Mouse (Mus musculus) lung, embryonic 14.5 days (tissue): ENCODE data around the gene Map6. TPM values are rescaled to one million over a fixed set of nuclear protein-coding genes. Genes with fewer than 3 reads are reported as not detected.

Experiments
- ATAC-seq: fragments of 200-750 bp; cut with Nextera tagmentation; 2 replicates; pipeline ENCODE4 v1.8.0; 2017; ENCODE audit warnings: mild to moderate bottlenecking, moderate TSS enrichment, moderate library complexity; ENCODE audit not compliant: insufficient read depth
- DNase-seq: peaks from one replicate; pipeline ENCODE4 v3.0.0-alpha.2; 2015
- H3K27ac ChIP-seq: fragments of 300-500 bp; sonication (generic); 2 replicates; pipeline ENCODE4 v1.5.1; 2014; ENCODE audit warnings: low read depth, mild to moderate bottlenecking, moderate library complexity
- H3K27me3 ChIP-seq: fragments of 300-500 bp; sonication (generic); 2 replicates; pipeline ENCODE4 v1.6.1; 2014; ENCODE audit warnings: low read length, control low read depth; ENCODE audit not compliant: insufficient read depth
- H3K36me3 ChIP-seq: fragments of 300-500 bp; sonication (generic); 2 replicates; pipeline ENCODE4 v1.6.1; 2014; ENCODE audit warnings: control low read depth; ENCODE audit not compliant: insufficient read depth
- H3K4me1 ChIP-seq: fragments of 300-500 bp; sonication (generic); 2 replicates; pipeline ENCODE4 v1.6.1; 2014; ENCODE audit warnings: antibody characterized with exemption, control low read depth; ENCODE audit not compliant: insufficient read depth
- H3K4me2 ChIP-seq: fragments of 300-500 bp; sonication (generic); 2 replicates; pipeline ENCODE4 v1.6.1; 2014; ENCODE audit warnings: mild to moderate bottlenecking
- H3K4me3 ChIP-seq: fragments of 300-500 bp; sonication (generic); 2 replicates; pipeline ENCODE4 v1.5.1; 2014; ENCODE audit warnings: low read depth, low read length
- H3K9ac ChIP-seq: fragments of 300-500 bp; sonication (generic); 2 replicates; pipeline ENCODE4 v1.6.1; 2014
- H3K9me3 ChIP-seq: fragments of 300-500 bp; sonication (generic); 2 replicates; pipeline ENCODE4 v1.6.1; 2016; ENCODE audit warnings: low read depth, low read length, control low read depth
- CTCF ChIP-seq: IDR thresholded peaks from 2 replicates; pipeline ENCODE4 v1.5.1; 2016; ENCODE audit warnings: antibody characterized with exemption, low read depth
- WGBS: fragments of 180-500 bp; shearing (Covaris S2); extraction: QIAGEN DNeasy Blood & Tissue Kit; methylation state at CpG from one replicate; pipeline ENCODE4 v1.1.7; 2014; 5-methylcytosine and 5-hydroxymethylcytosine counted together
- polyA plus RNA-seq: library from polyadenylated mRNA; unstranded; fragments of >200 nt; fragmentation: Nextera tagmentation; extraction: Ambion mirVana; gene quantifications from 2 replicates; pipeline ENCODE4 v1.2.1, GENCODE M21; 2014

Gene Map6
- polyA plus RNA-seq, 1 experiment from 2014 or later, result 2.0 TPM

DNA sequence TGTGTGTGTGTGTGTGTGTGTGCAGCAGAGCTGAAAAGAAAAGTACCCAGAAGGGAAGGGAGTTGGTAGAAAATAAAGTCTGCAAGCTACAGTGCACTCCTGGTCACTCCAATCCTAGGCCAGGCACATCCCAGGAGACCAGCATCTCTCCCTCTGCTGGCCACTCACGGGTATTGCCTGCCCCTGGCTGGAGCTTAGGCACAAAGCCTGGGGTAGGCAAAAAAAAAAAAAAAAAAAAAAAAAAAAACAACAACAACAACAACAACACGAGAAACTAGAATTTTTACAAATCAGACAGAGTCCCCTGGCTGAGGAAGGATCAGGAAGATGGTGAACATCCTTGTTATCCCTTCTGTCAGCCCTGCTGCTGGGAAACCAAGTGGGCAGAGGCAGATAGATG lies 37.8 kb upstream of the Map6 start:
- DNase-seq, result peak; percentile 86
- H3K9me3 ChIP-seq, result no peaks in the 10 kb centered on the region
- peak; percentile 80 for TF ChIP-seq CTCF
- no peaks in the 10 kb centered on the region for H3K27me3 ChIP-seq
- no peak overlapping the region for H3K4me2 ChIP-seq
- no peak overlapping the region for H3K9ac ChIP-seq
- 5% methylated on average over 2 of the region's 2 CpGs for WGBS
- no peak overlapping the region for H3K4me3 ChIP-seq
- H3K36me3 ChIP-seq, result no peaks in the 10 kb centered on the region
- H3K4me1 ChIP-seq, result no peaks in the 10 kb centered on the region
- ATAC-seq, result peak; percentile 50; the same call in 1 of the 2 replicates
- H3K27ac ChIP-seq, result no peak overlapping the region

DNA sequence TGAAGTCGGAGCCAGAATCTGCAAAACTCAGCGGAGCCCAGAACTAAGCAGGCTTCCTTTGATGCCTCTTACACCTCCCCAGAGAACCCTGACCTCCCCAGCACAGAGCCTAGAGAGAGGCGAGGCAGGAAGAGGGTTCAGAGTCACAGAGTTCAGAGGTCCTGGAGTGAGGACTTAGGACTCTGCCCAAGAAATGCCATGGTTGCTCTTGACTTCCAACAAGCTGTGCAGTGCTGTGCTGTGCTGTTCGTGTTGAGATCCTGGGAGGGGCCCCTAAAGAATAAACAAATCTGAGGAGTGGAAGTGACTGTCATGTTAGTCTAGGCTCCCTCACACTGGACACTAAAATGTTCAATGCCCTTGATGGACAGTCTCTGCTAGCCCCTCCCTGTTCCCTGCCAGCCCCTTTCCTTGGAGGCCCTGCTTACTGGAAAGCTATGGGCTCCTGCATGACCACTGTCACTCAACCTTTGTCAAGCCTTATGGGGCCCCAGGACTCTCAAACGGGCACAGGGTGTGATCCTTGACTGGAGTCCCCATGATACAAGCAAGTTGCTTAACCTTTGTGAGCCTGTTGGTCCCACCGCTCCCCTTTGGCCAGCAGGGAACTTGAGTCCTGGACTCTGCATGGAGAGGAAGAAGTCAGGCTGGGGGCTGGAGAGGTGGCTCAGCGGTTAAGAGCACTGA lies 37.0 kb upstream of the Map6 start:
- no peaks in the 10 kb centered on the region for H3K4me1 ChIP-seq

DNA sequence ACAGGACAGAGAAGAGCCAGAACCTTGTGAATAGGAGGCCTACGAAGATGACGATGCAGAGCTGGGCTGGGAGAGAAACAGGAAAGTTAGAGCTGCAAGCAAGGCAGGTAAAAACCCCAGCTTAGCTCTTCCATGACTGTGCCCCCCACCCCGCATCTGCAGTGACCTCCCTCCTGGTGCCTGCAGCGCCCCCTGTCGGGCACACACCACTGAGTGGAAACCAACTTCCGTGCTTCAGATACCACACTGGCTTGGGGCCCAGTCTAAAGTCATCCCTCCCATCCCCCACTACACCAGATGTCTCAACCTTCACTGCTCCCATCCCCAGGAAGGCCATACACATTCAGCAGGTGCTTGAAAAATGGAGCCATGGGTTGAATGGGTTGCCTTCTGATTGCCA lies 34.7 kb upstream of the Map6 start:
- no peak for ATAC-seq
- WGBS, result 74% methylated on average over 6 of the region's 6 CpGs
- Histone ChIP-seq H3K4me1 (no peaks in the 10 kb centered on the region), H3K27ac (no peak overlapping the region), H3K36me3 (no peaks in the 10 kb centered on the region), H3K4me2 (no peak overlapping the region), H3K9ac (no peak overlapping the region), H3K9me3 (no peaks in the 10 kb centered on the region), H3K27me3 (peaks cover 2% of the 10 kb centered on the region; the same call in 1 of the 2 replicates), H3K4me3 (no peak overlapping the region)
- TF ChIP-seq CTCF, result peak; percentile 33; the same call in 1 of the 2 replicates
- no peak for DNase-seq

More for the DNA sequence above, 37.0 kb upstream of the Map6 start:
- WGBS, result 55% methylated on average over 7 of the region's 7 CpGs
- no peaks in the 10 kb centered on the region for H3K36me3 ChIP-seq
- TF ChIP-seq CTCF, result no peak
- peak; percentile 38; the same call in 1 of the 2 replicates for ATAC-seq
- no peaks in the 10 kb centered on the region for H3K9me3 ChIP-seq
- DNase-seq, result no peak
- H3K4me3 ChIP-seq, result no peak overlapping the region
- no peak overlapping the region; the same call in 1 of the 2 replicates for H3K27ac ChIP-seq
- no peaks in the 10 kb centered on the region for H3K27me3 ChIP-seq
- H3K9ac ChIP-seq, result no peak overlapping the region
- no peak overlapping the region for H3K4me2 ChIP-seq

DNA sequence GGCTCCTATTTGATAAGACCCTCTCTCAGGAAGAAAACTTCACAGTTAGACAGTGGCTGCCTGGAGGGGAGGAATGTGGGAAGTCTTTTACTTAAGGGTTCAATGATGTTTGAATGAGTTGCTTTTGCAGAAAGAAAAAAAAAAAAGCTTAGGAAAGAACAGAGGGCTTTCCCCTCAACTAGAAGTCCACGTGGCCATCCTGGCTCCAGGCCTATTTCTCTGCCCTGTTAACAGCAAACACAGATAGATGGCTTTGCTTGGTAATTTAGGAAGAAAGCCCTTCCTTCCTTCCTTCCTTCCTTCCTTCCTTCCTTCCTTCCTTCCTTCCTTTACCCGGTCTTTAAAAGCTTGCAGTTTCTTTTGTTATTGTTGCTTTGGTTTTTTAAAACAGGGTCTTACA lies 32.3 kb upstream of the Map6 start:
- H3K4me3 ChIP-seq, result no peak overlapping the region
- TF ChIP-seq CTCF, result no peak
- no peak for ATAC-seq
- no peak overlapping the region for H3K4me2 ChIP-seq
- H3K27me3 ChIP-seq, result peaks cover 8% of the 10 kb centered on the region; the same call in 1 of the 2 replicates
- no peak overlapping the region for H3K9ac ChIP-seq
- peak; percentile 38 for DNase-seq
- no peaks in the 10 kb centered on the region for H3K36me3 ChIP-seq
- no peak overlapping the region for H3K27ac ChIP-seq
- H3K9me3 ChIP-seq, result no peaks in the 10 kb centered on the region
- peaks cover 7% of the 10 kb centered on the region; the same call in 1 of the 2 replicates for H3K4me1 ChIP-seq
- WGBS, result 44% methylated on average over 2 of the region's 2 CpGs

DNA sequence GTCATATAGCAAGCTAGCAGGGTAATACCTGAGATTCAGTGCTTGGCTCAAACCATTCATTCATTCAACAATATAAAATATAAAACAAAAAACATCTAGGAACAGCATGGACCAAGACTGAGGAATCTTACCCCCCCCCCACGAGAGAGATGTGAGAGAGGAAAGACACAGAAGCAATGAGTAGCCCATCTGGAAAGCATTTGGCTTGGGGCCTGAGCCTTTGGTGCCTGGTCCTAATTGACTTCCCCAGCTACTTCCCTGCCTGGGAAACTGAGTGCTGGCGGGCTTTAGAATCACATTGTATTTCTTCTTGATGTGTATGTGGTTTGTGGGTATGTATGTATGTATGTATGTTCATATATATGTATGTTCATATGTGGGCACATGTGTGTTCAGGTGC lies 31.6 kb upstream of the Map6 start:
- Histone ChIP-seq H3K4me1 (peaks cover 7% of the 10 kb centered on the region; the same call in 1 of the 2 replicates), H3K36me3 (no peaks in the 10 kb centered on the region), H3K27ac (no peak overlapping the region), H3K27me3 (peaks cover 8% of the 10 kb centered on the region; the same call in 1 of the 2 replicates), H3K4me2 (no peak overlapping the region), H3K9ac (no peak overlapping the region), H3K4me3 (no peak overlapping the region), H3K9me3 (no peaks in the 10 kb centered on the region)
- DNase-seq (no peak), ATAC-seq (no peak)
- TF ChIP-seq CTCF, result no peak
- 56% methylated on average over 2 of the region's 2 CpGs for WGBS

DNA sequence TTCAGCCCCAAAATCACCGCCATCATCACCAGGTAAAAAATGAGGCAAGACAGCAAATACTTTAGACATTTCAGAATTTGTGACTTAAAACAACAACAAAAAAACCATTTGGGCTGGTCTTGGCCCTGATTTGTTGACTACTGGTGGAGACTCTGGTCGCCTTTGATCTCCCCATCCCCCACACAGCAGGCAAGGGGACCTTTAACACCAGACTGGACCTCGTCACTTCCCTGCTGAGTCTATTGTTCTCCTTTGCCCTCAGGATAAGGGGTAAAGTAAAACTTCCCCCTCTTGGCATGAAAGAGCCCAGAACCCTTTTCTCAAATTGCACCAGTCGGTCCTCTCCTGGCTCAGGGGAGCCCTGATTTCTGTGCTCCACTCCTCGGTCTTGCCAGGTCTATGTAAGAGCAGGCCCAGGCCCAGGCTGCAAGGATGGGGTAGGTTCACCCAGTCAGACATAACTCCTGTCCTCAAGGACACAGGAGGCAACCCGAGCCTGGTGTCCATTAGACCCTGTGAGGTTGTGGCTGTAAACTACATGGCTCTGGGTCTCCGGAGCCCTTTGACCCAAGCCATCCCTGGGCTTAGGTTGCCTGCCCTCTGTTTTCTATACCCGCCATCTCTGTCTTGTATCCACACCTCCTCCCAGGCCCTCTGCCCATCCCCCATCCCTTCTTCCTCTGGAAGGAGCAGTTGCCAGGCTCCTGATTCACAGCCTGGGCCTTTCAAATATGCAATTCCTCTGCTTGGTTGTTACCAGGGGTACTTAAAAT lies 30.2 kb upstream of the Map6 start:
- Histone ChIP-seq H3K36me3 (no peaks in the 10 kb centered on the region), H3K4me2 (no peak overlapping the region; the same call in 1 of the 2 replicates), H3K27me3 (peaks cover 8% of the 10 kb centered on the region; the same call in 1 of the 2 replicates), H3K4me1 (peaks cover 7% of the 10 kb centered on the region; the same call in 1 of the 2 replicates), H3K9me3 (no peaks in the 10 kb centered on the region), H3K27ac (no peak overlapping the region), H3K4me3 (no peak overlapping the region), H3K9ac (no peak overlapping the region)
- ATAC-seq, result no peak
- 43% methylated on average over 8 of the region's 8 CpGs for WGBS
- DNase-seq, result no peak
- TF ChIP-seq CTCF, result no peak

DNA sequence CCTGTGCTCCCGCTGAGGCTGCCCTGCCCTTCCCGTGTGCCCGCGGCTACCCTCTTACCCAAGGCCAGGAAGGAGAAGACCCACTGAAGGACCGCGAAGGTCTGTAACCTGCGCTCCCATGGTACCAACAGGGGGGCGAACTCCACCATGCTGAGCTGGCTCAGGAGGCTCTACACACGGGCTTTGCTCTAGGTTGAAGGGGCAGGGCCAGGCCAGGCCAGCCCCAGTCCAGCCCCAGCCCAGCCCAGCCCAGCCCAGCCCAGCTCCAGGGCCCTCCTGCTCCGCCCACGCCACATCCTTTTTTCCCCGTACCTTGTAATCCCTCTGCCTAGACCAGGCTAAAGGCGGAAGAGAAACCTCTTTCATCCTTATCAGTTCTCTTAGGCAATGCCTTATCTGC lies 28.8 kb upstream of the Map6 start, which contains the start of gene Mogat2:
Gene Mogat2, minus strand, starts transcription at position 203 of the 400 bp plus-strand sequence.
- TF ChIP-seq CTCF, result no peak
- WGBS, result 4% methylated on average over 13 of the region's 13 CpGs
- peak; percentile 39 for DNase-seq
- Histone ChIP-seq H3K9ac (no peak within 1 kb of the TSS), H3K4me1 (peaks cover 7% of the 10 kb centered on the region; the same call in 1 of the 2 replicates), H3K27me3 (peaks cover 8% of the 10 kb centered on the region; the same call in 1 of the 2 replicates), H3K36me3 (no peaks in the 10 kb centered on the region), H3K4me3 (peak within 1 kb of the TSS; percentile 9; the same call in 1 of the 2 replicates), H3K9me3 (no peaks in the 10 kb centered on the region), H3K4me2 (peak within 1 kb of the TSS; percentile 55), H3K27ac (no peak within 1 kb of the TSS)
- ATAC-seq, result peak; percentile 87
